Mouse (Mus musculus) kidney, embryonic 16.5 days (tissue): ENCODE measurements at regions not wholly inside any gene's neighbourhood (a gene's known extent, or its start where the extent isn't known, plus 50 kb on each side); places are given as distances from the start of the nearest gene placed in this dataset.

Experiments
- ATAC-seq: fragments of 200-750 bp; cut with Nextera tagmentation; 2 replicates; pipeline ENCODE4 v1.8.0; 2017; ENCODE audit warnings: moderate TSS enrichment; ENCODE audit not compliant: low FRiP score, low TSS enrichment
- H3K27ac ChIP-seq: fragments of 300-500 bp; sonication (generic); 2 replicates; pipeline ENCODE4 v1.5.1; 2014; ENCODE audit warnings: low read length
- H3K27me3 ChIP-seq: fragments of 300-500 bp; sonication (generic); 2 replicates; pipeline ENCODE4 v1.6.1; 2014; ENCODE audit warnings: low read length, control low read depth, mixed read lengths; ENCODE audit not compliant: insufficient read depth
- H3K36me3 ChIP-seq: fragments of 300-500 bp; sonication (generic); 2 replicates; pipeline ENCODE4 v1.6.1; 2014; ENCODE audit warnings: low read length, control low read depth, mixed read lengths; ENCODE audit not compliant: insufficient read depth
- H3K4me1 ChIP-seq: fragments of 300-500 bp; sonication (generic); 2 replicates; pipeline ENCODE4 v1.6.1; 2014; ENCODE audit warnings: low read length, control low read depth, mixed read lengths; ENCODE audit not compliant: insufficient read depth
- H3K4me2 ChIP-seq: fragments of 300-500 bp; sonication (generic); replicated peaks from 2 replicates; pipeline ENCODE4 v1.6.1; 2014; ENCODE audit warnings: low read depth, low read length
- H3K4me3 ChIP-seq: fragments of 300-500 bp; sonication (generic); 2 replicates; pipeline ENCODE4 v1.5.1; 2014; ENCODE audit warnings: mild to moderate bottlenecking, low read length
- H3K9ac ChIP-seq: fragments of 300-500 bp; sonication (generic); replicated peaks from 2 replicates; pipeline ENCODE4 v1.6.1; 2014; ENCODE audit warnings: low read length
- H3K9me3 ChIP-seq: fragments of 300-500 bp; sonication (generic); 2 replicates; pipeline ENCODE4 v1.6.1; 2016; ENCODE audit warnings: low read length, control low read depth
- WGBS: fragments of 180-500 bp; shearing (Covaris S2); extraction: QIAGEN DNeasy Blood & Tissue Kit; methylation state at CpG from one replicate; pipeline ENCODE4 v1.1.7; 2014; 5-methylcytosine and 5-hydroxymethylcytosine counted together

DNA sequence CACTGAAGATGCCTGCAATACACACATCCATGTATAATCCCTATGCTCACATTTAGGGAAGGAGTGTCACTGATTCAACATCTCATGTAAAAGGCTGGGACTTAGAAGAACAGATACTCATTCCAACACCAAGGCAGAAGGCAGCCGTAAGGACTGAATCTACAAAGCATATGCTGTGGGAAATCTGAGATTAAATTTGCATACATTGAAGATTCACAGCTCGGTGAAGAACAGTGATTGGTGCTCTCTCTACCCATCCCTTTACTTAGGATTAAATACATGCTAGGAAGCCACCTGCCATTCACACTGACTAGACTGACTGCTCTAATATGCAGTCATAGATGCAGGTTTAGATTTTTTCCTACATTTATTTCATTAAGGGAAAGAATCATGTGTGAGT is 1476.5 kb upstream of the Lrrc6 start:
- Histone ChIP-seq H3K36me3 (no peaks in the 10 kb centered on the region), H3K4me2 (no peak overlapping the region), H3K27me3 (no peaks in the 10 kb centered on the region), H3K27ac (no peak overlapping the region), H3K9me3 (0 out of 2 replicates have a peak, but pooled peaks cover 4% of the 10 kb centered on the region), H3K4me3 (no peak overlapping the region), H3K4me1 (0 out of 2 replicates have a peak, but pooled peaks cover 4% of the 10 kb centered on the region), H3K9ac (no peak overlapping the region)
- ATAC-seq = no peak
- 95% methylated on average over 2 of the region's 2 CpGs for WGBS

DNA sequence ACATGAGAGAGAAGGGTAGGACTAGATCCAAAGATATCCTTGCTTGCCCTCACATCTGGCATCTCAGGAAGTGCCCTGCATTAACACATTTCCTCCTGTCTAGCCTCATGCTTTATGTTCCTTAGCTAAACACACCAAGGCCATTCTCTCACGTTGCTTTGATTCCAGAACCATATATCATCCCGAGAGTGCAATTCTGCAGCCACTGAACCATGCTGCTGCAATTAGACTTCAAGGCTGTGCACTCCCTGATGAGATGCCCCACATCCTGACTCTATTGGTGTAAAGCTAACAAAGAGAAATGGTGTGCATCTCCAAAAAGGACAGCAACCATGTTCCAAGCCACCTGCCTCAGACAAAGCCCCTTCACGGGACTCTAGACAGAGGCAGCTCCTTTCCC is 1471.3 kb upstream of the Lrrc6 start:
- no peaks in the 10 kb centered on the region for H3K36me3 ChIP-seq
- no peak overlapping the region for H3K9ac ChIP-seq
- H3K4me1 ChIP-seq = peaks cover 9% of the 10 kb centered on the region; the same call in 1 of the 2 replicates
- no peak overlapping the region for H3K4me3 ChIP-seq
- H3K27me3 ChIP-seq = no peaks in the 10 kb centered on the region
- ATAC-seq = peak; percentile 96
- H3K27ac ChIP-seq = no peak overlapping the region
- H3K4me2 ChIP-seq = no peak overlapping the region
- 7% methylated on average over 3 of the region's 3 CpGs for WGBS
- 0 out of 2 replicates have a peak, but pooled peaks cover 4% of the 10 kb centered on the region for H3K9me3 ChIP-seq

DNA sequence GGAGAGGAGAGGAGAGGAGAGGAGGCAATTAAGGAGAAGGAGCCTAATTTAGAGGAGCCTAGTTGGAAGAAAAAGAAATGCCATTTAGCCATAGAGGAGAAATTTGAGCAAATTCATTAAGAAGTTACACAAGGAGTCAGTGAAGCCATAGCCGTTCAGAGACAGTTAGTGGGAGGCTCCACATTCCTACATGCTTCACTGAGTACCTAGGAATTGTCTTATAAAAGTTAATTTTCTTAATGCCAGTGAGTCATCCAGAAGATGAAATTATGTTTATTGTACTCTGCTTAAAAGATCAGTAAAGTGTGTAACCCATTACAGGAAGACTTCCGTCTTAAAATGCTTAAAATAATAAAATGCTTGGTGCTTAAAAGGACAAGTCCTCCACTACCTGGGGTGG is 1453.5 kb upstream of the Lrrc6 start:
- ATAC-seq = no peak
- H3K9ac ChIP-seq = no peak overlapping the region
- 35% methylated on average over 2 of the region's 2 CpGs for WGBS

GRCm38 (mm10) chr15:67950281-67951040 is 1449.8 kb upstream of the Lrrc6 start:
- Histone ChIP-seq H3K4me2 (no peak overlapping the region), H3K27ac (no peak overlapping the region), H3K9ac (no peak overlapping the region), H3K9me3 (no peaks in the 10 kb centered on the region), H3K4me3 (no peak overlapping the region), H3K27me3 (no peaks in the 10 kb centered on the region), H3K4me1 (no peaks in the 10 kb centered on the region), H3K36me3 (no peaks in the 10 kb centered on the region)
- WGBS = 85% methylated on average over 6 of the region's 6 CpGs
- ATAC-seq = no peak

More for the DNA sequence above, 1453.5 kb upstream of the Lrrc6 start:
- H3K4me1 ChIP-seq = no peaks in the 10 kb centered on the region
- H3K9me3 ChIP-seq = no peaks in the 10 kb centered on the region
- no peaks in the 10 kb centered on the region for H3K27me3 ChIP-seq
- H3K27ac ChIP-seq = no peak overlapping the region
- no peak overlapping the region for H3K4me3 ChIP-seq
- H3K4me2 ChIP-seq = no peak overlapping the region
- H3K36me3 ChIP-seq = no peaks in the 10 kb centered on the region

DNA sequence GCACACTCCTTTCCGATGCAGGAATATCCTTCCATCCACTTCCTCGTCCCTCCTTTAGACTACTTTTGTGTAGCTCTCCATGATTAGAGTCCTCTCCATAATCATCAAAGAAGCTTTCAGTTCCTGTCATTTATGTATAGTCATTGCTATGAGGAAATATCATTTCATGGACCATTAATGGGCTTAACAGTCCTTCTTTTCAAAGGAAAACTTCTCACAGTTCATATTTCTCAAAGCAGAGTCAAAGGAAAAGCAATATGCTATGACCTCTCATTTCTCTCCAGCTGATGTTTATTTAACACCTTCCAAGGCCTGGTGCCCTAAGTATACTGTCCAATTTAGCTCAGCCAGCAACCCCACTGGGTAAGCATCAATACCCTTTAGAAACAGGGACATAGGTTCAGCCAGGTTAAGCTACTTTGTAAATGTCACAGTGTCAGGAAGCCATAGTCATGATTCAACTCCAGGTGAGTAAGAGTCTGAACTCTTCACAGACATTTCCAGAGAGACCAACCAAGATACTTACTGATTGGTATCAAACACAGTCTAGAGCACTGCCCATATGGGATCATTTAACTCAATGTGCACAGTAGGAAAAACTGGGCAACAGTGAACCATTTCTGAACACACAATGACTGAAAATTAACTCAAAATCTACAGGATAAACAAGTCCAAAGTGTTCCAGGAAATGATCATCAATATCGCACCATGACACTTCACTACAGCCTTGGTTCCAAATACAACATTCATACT is 1443.8 kb upstream of the Lrrc6 start:
- Histone ChIP-seq H3K27ac (no peak overlapping the region), H3K9me3 (no peaks in the 10 kb centered on the region), H3K9ac (no peak overlapping the region), H3K36me3 (no peaks in the 10 kb centered on the region), H3K4me2 (no peak overlapping the region), H3K27me3 (no peaks in the 10 kb centered on the region), H3K4me1 (no peaks in the 10 kb centered on the region), H3K4me3 (no peak overlapping the region)
- ATAC-seq = no peak
- 78% methylated on average over 3 of the region's 3 CpGs for WGBS

GRCm38 (mm10) chr15:67943046-67943445 is 1442.3 kb upstream of the Lrrc6 start:
- Histone ChIP-seq H3K27ac (no peak overlapping the region), H3K4me3 (no peak overlapping the region), H3K36me3 (no peaks in the 10 kb centered on the region), H3K9ac (no peak overlapping the region), H3K4me2 (no peak overlapping the region), H3K9me3 (no peaks in the 10 kb centered on the region), H3K4me1 (no peaks in the 10 kb centered on the region), H3K27me3 (no peaks in the 10 kb centered on the region)
- ATAC-seq = no peak

- Histone ChIP-seq H3K9ac (no peak overlapping the region), H3K9me3 (no peaks in the 10 kb centered on the region), H3K4me1 (no peaks in the 10 kb centered on the region), H3K4me3 (no peak overlapping the region), H3K4me2 (no peak overlapping the region), H3K27ac (no peak overlapping the region), H3K27me3 (no peaks in the 10 kb centered on the region), H3K36me3 (no peaks in the 10 kb centered on the region)
- ATAC-seq = no peak
- WGBS = 89% methylated on average over 1 of the region's 1 CpGs
Observed at GRCm38 (mm10) chr15:67940510-67940909, 1439.8 kb upstream of the Lrrc6 start.

- 64% methylated on average over 2 of the region's 2 CpGs for WGBS
- no peaks in the 10 kb centered on the region for H3K27me3 ChIP-seq
- H3K4me2 ChIP-seq = no peak overlapping the region
- no peak overlapping the region for H3K4me3 ChIP-seq
- H3K9ac ChIP-seq = no peak overlapping the region
- no peak overlapping the region for H3K27ac ChIP-seq
- ATAC-seq = no peak
- no peaks in the 10 kb centered on the region for H3K36me3 ChIP-seq
- no peaks in the 10 kb centered on the region for H3K9me3 ChIP-seq
- no peaks in the 10 kb centered on the region for H3K4me1 ChIP-seq
Observed at GRCm38 (mm10) chr15:67924885-67925284, 1424.2 kb upstream of the Lrrc6 start.

- no peak for ATAC-seq
- H3K9me3 ChIP-seq = no peaks in the 10 kb centered on the region
- no peaks in the 10 kb centered on the region for H3K27me3 ChIP-seq
- H3K27ac ChIP-seq = no peak overlapping the region
- no peak overlapping the region for H3K4me3 ChIP-seq
- WGBS = 55% methylated on average over 2 of the region's 2 CpGs
- H3K9ac ChIP-seq = no peak overlapping the region
- H3K36me3 ChIP-seq = no peaks in the 10 kb centered on the region
- no peaks in the 10 kb centered on the region for H3K4me1 ChIP-seq
- no peak overlapping the region for H3K4me2 ChIP-seq
Observed at GRCm38 (mm10) chr15:67907034-67907433, 1406.3 kb upstream of the Lrrc6 start.

GRCm38 (mm10) chr15:67905279-67905678 is 1404.6 kb upstream of the Lrrc6 start:
- ATAC-seq = no peak
- no peak overlapping the region for H3K9ac ChIP-seq
- no peaks in the 10 kb centered on the region for H3K36me3 ChIP-seq
- no peaks in the 10 kb centered on the region for H3K27me3 ChIP-seq
- H3K4me3 ChIP-seq = no peak overlapping the region
- no peaks in the 10 kb centered on the region for H3K4me1 ChIP-seq
- H3K27ac ChIP-seq = no peak overlapping the region
- H3K4me2 ChIP-seq = no peak overlapping the region
- 71% methylated on average over 1 of the region's 1 CpGs for WGBS
- no peaks in the 10 kb centered on the region for H3K9me3 ChIP-seq
